Mouse (Mus musculus) thymus, postnatal 14 days (tissue): ENCODE measurements around the gene Rangap1.
A peak's percentile ranks its signal among the peaks of the same experiment; 100 is the strongest.
"Not testable (repeated sequence)": the region's sequence is repeated elsewhere in the genome, so short reads cannot be mapped to it uniquely, and the experiment has no call there.

ENCODE experiments used
- DNase-seq: peaks from one replicate; pipeline ENCODE4 v3.0.0; 2021

Rangap1 gene

DNA sequence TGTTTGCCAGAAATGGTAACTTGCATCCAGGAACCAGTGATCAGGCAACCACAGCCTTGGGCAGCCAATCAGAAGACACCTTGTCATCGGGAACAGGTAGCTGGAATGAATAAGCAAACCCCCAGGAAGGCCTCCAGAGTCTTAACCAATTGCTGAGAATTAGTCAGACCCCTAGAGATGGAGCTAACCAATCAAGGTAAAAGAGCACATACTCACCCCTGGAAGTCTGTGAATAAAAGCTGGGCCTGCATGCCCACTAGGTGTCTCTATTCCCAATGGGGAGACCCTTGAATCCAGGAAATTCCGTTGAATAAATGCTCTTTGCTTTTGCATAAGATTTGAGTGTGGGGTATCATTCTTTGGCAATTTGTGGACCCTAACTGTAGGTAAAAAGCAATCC, 5.4 kb downstream of the Rangap1 start:
- no peak for DNase-seq

- no peak for DNase-seq
Observed at GRCm38 (mm10) chr15:81739296-81739695, 6.0 kb downstream of the Rangap1 start.

DNA sequence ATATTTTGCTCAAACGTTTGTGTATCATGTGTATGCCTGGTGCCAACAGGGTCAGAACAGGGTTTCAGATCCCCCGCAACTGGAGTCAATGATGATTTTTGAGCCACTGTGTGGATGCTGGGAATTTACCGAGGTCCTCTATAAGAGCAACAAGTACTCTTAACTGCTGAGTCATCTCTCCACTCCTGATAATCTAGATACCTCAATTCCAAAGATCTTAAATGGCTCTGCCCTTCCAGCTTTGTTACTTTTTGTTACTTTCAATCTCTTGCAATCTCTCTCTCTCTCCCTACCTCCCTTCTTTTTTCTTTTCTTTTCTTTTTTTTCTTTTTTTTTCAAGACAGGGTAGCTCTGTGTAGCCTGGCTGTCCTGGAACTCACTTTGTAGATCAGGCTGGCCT, 10.3 kb downstream of the Rangap1 start:
- no peak for DNase-seq

DNA sequence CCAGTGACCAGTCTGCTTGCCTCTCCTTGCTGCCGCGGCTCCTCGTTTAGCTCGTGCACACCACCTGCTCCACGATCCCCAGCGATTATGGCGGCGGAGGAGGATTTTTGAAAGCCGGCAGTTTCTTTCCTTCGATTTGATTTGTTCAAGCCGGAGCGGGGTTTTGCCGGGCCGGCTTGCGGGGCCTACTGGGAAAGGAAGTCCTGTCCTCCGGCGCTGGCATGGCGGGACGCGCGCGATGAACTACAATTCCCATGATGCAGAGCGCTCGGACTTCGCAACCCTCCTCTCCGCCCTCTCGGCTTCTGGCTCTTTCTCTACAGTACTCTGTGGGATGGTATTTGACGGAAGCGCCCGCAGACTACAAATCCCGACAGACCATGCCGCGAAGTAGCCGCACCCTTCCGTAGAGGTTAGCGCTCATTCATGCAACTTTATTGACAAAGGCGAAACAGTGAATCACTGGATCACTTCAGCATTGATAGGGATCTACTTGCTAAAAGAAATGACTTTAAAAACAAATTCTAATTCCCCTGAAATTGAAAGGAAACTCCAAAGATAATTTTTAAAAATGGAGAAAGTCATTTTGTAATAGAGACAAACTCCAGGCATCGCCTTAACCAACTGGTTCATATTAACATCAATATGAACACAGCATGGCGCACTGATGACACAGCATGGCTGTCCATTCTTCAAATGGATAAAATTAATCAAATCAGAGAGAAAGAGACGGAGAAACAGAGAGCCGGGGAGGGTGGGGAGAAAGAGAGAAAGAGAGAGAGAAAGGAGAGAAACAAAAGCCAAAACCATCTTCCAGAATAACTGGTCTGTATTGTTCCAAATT, 15.3 kb downstream of the Rangap1 start:
- DNase-seq: peak; percentile 98

- no peak for DNase-seq
Observed at GRCm38 (mm10) chr15:81729241-81729791, 16.0 kb downstream of the Rangap1 start.

DNA sequence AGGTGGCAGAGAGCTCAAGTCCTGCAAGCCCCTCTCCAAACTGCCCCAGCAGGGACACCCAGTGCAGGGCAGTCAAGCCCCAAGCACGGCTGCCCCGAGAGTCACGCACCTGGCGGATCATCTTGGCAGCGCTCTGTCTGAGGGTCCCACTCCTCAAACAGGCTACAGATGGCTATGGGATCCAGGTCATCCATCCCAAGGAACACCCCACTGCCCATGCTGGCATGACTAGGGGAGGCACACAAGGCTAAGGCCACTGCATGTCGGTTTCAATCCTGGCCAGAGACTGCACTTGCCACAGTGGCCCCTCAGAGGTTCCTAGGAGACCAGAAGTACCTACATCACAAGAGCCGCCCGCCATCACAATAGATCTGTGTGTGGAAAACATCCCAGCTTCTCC, 19.4 kb downstream of the Rangap1 start:
- no peak for DNase-seq

GRCm38 (mm10) chr15:81723653-81724052, 21.7 kb downstream of the Rangap1 start:
- no peak for DNase-seq

DNA sequence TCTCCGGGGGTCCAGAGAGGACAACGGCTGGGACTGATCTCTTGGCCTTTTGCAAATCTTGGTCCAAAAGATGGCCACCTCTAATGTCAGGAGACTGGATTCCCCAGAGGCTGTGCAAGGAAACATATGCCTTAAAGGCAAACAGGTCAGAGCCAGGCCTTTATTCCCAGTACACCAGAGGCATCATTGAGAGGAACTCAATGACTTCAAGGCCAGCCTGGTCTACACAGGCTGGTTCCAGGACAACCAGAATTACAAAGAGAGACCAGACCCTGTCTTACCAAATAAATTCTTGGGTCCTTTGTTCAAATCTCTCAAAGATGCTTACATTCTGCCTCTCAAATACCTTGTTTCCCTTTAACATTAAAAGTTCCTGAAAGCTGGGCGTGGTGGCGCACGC, 23.0 kb downstream of the Rangap1 start:
- no peak for DNase-seq

- no peak for DNase-seq
Observed at GRCm38 (mm10) chr15:81719139-81719531, 26.2 kb downstream of the Rangap1 start.

- DNase-seq: no peak
Observed at GRCm38 (mm10) chr15:81718336-81719138, 26.8 kb downstream of the Rangap1 start.

DNA sequence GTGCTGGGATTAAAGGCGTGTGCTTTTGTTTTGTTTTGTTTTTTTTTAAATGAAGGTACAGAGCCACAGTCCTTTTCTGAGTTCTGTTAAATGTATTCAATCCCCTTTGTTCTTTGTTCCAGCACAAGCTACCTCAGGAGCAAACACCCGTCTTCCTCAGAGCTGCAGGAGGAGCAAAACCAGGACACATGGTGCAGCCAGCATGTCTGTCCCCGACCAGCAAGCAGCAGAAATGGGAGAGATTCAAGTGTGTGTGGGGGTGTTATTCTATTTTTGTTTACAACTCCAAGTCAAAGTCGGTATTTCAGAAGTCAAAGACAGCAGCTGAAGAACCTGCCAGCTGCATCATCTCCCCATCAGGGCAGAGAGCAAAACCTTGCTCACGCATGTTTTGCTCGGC, 31.6 kb downstream of the Rangap1 start:
- no peak for DNase-seq

- DNase-seq: no peak
Observed at GRCm38 (mm10) chr15:81710801-81711200, 34.5 kb downstream of the Rangap1 start.

GRCm38 (mm10) chr15:81709686-81710085, 35.6 kb downstream of the Rangap1 start:
- DNase-seq: no peak

- DNase-seq: no peak
Observed at GRCm38 (mm10) chr15:81708991-81709390, 36.3 kb downstream of the Rangap1 start.

DNA sequence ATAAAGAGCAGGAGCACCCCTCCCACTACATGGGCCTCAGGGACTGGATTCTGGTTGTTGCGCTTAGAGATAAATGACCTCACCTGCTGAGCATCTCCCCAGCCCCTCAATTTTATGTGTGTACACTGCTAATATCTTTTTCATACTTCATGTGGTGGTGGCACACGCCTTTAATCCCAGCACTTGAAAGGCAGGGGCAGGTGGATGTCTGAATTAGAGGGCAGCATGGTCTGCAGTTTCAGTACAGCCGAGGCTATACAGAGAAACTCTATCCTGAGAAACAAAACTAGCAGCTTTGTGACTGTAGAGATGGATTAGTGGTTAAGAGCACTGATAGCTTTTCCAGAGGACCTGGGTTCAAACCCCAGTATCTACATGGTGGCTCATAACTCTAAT, 42.2 kb downstream of the Rangap1 start:
- DNase-seq: no peak

DNA sequence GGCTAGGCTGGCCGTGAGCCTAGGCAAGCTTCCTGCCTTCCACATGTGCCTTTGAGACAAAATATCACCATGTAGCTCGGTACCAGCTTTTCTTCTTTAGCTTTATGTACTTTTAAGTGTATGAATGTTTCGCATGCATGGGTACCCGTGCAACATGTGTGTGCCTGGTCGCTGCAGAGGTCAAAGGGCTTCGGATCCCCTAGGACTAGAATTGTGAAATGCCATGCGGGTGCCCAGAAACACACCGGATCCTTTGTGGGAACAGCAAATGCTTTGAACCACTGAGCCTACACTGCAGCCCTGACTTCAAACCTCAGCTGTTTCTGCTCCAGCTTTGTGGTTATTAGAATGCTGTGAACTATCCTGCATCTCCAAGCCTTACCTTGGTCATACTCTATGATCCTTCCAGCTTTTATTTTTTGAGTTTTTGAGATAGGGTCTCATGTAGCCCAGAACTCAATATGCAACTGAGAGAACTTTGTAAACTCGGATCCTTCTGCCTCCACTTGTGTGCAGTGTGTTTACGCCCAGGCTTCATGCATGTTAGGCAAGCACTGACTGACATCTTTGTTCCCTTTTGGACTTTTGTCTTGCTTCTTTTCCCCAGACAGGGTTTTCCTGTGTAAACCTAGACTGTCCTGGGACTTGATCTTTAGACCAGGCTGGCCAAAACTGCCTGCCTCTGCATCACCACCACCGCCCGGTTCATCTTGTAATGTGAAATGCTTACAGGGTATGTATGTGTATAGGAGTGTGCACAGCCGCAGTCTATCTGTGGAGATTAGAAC, 42.8 kb downstream of the Rangap1 start:
- DNase-seq: no peak

DNA sequence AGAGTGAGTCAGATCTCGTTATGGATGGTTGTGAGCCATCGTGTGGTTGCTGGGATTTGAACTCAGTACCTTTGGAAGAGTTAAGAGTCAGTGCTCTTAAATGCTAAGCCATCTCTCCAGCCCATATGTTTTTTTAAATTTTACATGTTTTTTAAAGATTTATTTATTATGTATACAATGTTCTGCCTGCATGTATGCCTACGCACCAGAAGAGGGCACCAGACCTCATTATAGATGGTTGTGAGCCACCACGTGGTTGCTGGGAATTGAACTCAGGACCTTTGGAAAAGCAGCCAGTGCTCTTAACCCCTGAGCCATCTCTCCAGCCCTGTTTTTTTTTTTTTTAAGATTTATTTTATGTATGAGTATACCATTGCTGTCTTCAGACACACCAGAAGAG, 44.0 kb downstream of the Rangap1 start:
- DNase-seq: not testable (repeated sequence)

GRCm38 (mm10) chr15:81700601-81701000, 44.7 kb downstream of the Rangap1 start:
- DNase-seq: no peak

DNA sequence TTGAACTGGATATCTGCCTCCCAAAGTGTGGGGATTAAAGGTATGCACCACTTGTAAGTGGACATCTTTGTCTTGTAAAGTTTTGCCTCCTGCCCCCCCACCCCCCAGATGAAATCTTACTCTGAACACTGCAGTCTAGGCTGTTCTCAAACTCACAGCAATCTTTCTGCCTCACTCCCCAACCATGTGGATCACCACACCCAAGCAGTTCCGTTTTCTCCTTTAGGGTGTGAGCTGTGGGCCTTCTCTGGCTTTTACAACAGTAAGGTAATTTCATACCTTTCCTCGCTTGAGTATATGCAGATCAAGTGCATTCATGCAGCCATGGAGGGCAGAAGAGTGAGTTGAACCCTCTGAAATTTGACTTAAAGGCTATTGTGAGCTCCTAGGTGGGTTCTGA, 45.2 kb downstream of the Rangap1 start:
- no peak for DNase-seq

DNA sequence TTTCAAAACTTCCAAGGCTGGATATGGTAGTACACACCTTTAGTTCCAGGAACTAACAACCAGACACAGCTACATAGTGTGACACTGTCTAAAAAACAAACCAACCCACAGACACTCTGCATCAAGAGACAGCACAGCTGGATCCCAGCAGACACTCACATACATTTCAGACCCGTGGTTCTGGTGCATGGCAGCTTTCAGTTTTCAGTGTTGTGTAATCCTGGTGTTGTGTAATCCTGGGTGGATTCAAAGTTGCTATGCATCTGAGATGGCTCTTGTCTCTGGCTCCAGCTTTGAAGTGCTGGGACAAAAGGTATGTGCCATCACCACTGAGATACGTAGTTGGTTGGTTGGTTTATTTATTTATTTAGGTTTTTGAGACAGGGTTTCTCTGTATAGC, 46.8 kb downstream of the Rangap1 start:
- no peak for DNase-seq

- peak; percentile 36 for DNase-seq
Observed at GRCm38 (mm10) chr15:81697847-81698246, 47.5 kb downstream of the Rangap1 start.

GRCm38 (mm10) chr15:81697175-81697574, 48.2 kb downstream of the Rangap1 start, which contains the start of gene Chadl:
Chadl (minus strand) TSS chr15:81697287.
- no peak for DNase-seq

- no peak for DNase-seq
Observed at GRCm38 (mm10) chr15:81694891-81695290, 50.4 kb downstream of the Rangap1 start.
